Mouse (Mus musculus): ENCODE measurements around the gene Rpl27a.
A peak's percentile ranks its signal among the peaks of the same experiment; 100 is the strongest.

Gene Rpl27a

DNA sequence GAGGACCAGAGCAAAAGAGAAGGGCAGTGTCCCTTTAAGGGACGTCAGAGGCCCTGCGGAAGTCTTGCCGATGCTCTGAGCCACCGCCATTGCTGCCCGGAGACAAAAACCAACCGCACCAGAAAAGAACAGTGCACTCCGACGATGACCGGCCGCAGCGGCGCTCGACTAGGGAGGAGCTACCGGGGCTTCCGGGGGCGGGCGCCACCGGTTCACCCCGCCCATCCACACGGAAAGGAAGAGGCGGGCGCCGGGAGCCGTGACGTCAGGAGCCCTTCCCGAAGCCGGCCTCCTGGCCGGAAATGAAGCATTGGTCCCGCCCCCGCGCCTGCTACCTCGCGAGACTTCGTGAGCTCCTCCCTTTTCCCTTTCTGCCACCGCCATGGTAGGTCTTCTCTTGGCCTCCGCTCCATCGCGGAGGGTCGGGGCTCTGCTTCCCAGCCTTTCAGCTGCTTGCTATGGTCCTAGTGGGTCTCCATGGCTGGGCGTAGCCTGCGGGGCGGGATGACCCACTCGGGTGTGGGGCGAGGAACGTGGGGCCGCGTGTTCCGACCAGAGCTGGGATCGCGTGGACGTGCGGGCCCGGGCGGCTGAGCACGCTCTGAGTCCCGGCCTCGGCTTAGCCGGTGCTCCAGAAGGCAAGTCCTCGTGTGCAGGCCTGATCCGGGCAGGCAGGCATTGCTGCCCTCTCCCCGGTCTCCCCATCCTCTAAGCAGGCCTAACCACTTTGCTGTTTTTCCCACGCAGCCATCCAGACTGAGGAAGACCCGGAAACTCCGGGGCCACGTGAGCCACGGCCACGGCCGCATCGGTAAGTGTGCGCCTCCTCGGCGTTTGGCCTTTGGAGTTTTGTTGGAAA, at the start of gene Rpl27a:
Gene Rpl27a, plus strand, starts transcription at position 310 of the 859 bp plus-strand sequence.
- DNase-seq: peak; percentile 99

- DNase-seq: no peak
Measured at GRCm38 (mm10) chr7:109470700-109471099, 48.2 kb upstream of the Rpl27a start.

GRCm38 (mm10) chr7:109477926-109478325, 41.0 kb upstream of the Rpl27a start:
- DNase-seq: no peak

- DNase-seq: no peak
Measured at GRCm38 (mm10) chr7:109480765-109481197, 38.2 kb upstream of the Rpl27a start.

DNA sequence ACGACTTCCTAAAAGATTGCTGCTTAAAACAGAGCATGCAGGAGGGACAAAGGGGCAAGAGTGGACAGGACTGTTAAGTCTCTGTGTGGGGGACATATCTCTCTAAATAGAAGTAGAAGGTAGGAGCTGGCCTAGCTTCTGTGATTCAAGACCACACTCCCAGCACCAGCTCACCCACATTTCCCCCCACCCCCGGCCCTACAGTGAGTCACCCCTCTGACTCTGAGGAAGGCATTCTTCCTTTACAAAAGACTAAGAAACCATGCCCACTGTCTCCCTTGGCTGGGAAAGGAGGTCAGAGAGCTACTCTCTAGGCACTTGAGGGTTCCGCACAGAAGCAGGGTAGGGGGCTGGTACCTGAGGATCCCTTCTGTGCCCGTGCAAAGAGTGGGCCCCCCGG, 34.7 kb upstream of the Rpl27a start:
- no peak for DNase-seq

DNA sequence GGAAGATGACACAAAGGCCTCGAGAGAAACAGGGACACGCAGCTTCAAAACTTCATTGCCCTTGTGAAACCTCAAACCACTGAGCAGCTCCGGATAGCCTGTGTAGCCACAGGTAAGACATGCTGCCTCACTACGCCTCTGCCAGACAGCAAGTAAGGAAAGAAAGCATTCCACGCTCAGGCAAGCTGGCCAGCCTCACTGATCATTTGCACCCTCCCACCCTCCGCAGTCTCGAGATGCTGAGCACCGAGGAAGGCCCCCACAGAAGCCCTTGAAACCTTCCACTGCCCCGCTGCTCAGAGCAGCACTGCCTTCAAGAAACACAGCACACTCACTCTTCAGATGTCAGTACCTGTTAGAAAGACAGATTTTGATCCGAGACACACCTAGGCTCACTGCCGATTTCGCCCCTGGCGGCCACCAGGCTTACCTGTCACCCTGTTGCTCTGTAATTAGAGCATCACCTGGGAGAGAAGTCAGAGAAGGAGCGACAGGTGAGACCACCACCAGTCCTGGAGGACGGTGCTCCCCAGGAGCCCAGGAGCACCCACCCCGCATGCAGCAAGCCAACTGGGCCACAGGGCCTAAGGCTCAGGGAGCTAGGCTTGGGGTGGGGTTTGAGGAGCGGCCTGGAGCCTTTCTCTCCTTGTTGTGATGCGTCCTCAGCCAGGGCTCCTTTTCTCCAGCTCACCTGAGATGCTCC, 26.2 kb upstream of the Rpl27a start:
- no peak for DNase-seq

DNA sequence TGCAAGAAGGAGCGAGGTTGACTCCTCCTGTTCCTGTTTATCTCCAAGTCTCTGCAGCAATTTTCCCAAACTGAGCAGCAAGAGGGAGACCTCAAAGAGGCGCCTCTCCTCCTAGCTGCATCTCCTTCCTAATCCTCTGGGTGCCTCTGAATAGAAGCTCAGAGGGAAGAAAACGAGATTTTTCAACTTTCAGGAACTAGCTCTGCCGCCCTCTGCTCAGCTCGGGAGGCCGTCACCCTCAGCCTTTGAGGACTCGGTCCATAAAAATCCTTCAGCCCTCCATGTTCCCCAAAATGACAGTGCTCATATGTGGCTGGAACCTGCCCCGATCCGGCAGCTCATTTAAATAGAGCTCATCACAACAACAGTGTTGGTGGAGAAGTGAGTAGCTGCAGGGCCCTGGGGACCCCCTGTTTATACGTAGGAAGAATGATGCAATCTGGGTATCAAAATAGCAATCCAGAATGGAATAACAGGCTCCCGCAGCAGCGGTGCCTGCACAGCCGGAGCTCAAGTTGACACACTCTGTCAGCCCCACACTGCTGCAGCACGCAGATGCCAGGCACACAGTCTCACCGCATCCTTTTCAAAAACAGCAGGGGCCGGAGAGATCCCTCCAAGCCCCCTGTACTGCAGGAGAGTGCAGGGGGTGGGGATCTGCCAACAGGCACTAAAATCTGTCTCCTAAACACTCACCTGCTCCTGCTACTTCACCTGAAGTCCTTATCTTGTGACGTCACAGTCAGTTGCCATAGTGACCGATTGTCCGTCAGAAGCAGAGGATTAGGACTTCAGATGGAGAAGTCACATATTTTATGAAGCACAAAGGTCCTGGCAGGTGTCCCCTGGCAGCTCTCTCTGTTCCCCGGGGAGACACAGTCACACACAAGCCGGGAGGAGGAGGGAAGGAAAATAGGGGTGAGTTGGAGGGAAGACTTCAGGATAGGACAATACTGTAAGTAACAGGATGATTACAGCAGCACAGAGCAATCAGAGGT, 25.3 kb upstream of the Rpl27a start:
- DNase-seq: no peak

DNA sequence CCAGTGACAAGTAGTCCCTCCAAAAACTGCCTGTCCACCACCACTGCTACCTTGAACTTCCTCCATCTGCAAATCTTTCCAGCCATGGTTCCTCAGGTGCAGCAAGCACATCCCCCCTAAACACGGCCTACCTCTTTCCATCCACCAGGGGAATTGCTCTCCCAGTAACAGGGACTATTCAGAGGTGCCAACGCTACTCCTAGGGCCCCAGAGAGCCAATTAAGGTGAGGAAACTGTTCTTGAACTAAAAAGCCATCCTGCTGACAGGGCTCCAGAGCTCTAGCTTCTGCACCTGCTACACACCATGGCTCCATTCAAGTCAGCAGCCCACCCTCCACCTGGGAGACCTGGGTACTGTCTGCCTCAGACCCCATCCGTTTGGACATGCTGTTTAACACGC, 21.4 kb upstream of the Rpl27a start:
- DNase-seq: no peak

- DNase-seq: no peak
Measured at GRCm38 (mm10) chr7:109507119-109507518, 11.8 kb upstream of the Rpl27a start.

DNA sequence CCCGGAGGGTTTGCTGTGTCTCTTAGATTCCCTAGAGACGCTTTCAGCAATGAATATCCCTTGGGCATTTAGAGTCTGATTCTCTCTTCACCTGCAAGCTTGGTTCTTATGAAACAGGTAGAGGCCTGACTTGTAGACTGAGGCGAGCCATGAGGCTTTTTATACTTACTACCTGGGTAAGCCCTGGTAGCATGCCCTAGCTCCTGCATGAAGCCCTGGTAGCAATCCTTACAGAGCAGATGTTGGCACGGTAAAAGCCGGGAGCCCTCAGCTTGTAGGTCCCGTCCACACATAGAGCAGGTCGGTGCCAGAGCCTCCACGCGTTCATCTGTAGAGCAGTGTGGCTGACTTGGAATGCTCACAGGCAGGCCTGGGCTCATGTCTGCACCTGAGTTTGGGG, 11.4 kb upstream of the Rpl27a start:
- no peak for DNase-seq

- DNase-seq: no peak
Measured at GRCm38 (mm10) chr7:109508034-109508433, 10.9 kb upstream of the Rpl27a start, which contains the start of gene Trim66. Gene Trim66, minus strand, starts transcription at chr7:109508134.

GRCm38 (mm10) chr7:109510799-109511198, 8.1 kb upstream of the Rpl27a start:
- no peak for DNase-seq

- no peak for DNase-seq
Measured at GRCm38 (mm10) chr7:109511838-109512237, 7.1 kb upstream of the Rpl27a start.

- no peak for DNase-seq
Measured at GRCm38 (mm10) chr7:109516500-109516899, 2.4 kb upstream of the Rpl27a start.

GRCm38 (mm10) chr7:109518036-109518681, 788 bp upstream of the Rpl27a start:
- DNase-seq: no peak

DNA sequence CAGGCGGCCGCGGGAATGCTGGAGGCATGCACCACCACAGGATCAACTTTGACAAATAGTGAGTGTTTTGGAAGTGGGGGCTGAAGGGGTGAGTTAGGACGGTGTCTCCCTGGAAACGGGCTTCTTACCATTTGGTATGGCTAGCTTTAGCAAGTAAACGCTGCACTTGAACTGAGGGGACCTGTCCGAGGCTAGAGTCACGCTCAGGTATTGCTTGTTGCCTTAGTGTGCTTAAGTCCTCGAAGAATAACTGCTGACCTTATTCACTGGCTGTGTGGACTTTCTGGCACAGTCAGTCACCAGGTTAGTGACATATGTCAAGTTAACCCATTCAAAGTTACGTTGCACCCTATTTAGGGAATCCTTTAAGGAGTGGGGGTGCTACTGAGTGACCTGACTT, 989 bp downstream of the Rpl27a start:
- DNase-seq: no peak

GRCm38 (mm10) chr7:109522084-109522483, 3.1 kb downstream of the Rpl27a start:
- DNase-seq: no peak

DNA sequence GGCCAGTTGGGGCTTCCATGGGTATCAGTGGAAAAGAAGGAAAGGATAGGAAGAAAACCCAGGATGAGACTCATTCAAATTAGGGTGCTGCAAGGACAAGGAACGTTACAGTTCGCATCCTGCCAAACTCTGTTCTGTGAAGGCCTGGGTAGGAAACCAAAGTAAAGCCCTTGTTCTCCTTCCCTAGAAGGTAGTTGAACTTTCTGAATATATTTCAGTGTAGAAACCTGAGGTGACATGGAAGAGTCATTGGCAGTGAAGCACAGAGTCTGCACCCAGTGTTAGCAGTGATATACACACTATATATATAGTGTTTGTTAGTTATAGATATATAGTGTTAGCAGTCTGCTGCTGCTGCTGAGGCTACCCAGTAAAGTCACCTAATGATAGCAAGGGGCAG, 4.4 kb downstream of the Rpl27a start:
- DNase-seq: no peak

DNA sequence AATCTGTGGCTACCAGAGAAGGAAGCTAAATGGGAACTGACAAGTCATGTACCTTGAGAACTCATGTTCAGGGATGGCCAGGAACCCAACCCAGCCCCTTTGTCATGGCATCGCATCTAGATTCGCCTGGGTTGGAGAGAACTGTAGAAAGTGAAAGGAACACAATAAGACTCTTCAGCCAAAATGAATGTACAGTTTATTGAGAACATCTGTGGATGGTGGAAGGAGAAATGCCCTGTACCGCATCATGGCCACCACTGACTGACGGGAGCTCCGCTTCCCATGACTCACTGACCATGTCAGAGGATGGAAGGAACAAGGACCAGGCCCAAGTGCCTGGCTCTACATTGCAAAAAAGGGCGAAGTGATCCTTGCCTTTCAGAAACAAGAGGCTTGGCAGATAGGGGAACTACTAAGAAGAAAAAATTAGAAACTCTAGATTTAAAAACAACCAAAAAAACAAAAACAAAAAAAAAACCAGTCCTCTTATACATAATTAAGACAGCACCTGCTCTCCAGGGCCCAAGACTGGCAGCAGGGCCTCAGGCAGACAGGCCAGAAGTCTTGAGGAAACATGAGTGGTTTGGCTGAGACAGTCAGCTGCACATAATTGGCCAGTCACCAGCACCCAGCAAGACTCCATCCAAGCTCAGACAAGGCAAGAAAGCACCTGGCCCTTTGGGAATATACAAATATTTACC, 4.9 kb downstream of the Rpl27a start:
- no peak for DNase-seq

- no peak for DNase-seq
Measured at GRCm38 (mm10) chr7:109524442-109524744, 5.4 kb downstream of the Rpl27a start.

DNA sequence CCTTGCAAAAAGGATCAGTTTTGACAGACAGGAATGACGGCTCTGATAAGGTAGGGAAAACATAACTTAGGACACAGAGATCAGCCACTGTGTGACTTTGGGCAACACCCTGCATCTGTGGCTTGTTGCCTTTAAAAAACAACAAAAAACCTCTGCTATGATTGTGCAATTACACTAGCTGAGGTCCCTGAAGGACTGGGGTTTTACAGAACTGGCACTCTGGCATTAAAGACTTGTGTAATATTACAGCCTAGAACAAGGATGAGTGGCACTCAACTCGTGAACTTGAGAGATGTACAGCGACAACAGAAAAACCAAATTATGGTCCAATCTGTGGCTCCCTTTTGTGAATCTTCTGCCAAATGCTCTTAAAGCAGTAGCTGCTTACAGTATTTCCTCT, 5.8 kb downstream of the Rpl27a start:
- no peak for DNase-seq

Measured in right cerebral cortex, postnatal 14 days (tissue).